In genomic region chr12:116873866-116874585, GRCm38 (mm10) we compare ENCODE assay signal across 28 mouse cellular contexts.
A peak's percentile ranks its signal among the peaks of the same experiment; 100 is the strongest.
DNase-seq lines count a peak whose midpoint lies in the region; ATAC-seq and TF ChIP-seq lines count a peak whose summit lies in the region.
"Had no signal": no experiment of that assay in that cellular context is flagged by ENCODE, and none has a peak within 500 bp of the region (broad histone marks: within the 10 kb centered on the region; RNA-seq: fewer than 3 reads in every experiment).

No protein-coding gene starts in this region.

- H3K4me3 ChIP-seq in cerebellum, adult 2 months (replicated peaks; ENCODE audit: insufficient read depth, low read depth, low read length) = no peak overlapping the region
- H3K4me3 ChIP-seq: erythroblast, embryonic 14.5 days; heart, embryonic 10.5 days; heart, embryonic 15.5 days; hindbrain, embryonic 12.5 days; limb, embryonic 12.5 days; midbrain, embryonic 13.5 days; neural tube, embryonic 13.5 days had no signal

- DNase-seq in cerebellum, postnatal 4 days (ENCODE audit: low spot score in 2 of 2) = no peak
- DNase-seq in Muller cell, postnatal 12 days (ENCODE audit: inconsistent ontology term) = peak; percentile 30
- DNase-seq in cerebellum, adult 2 months = peak; percentile 73 to 89
- peak; percentile 69 to 80 for DNase-seq in cerebellum, postnatal 14 days
- DNase-seq in lung, postnatal 25 days (ENCODE audit: low spot score) = no peak
- DNase-seq in layer of hippocampus, postnatal 25 days (ENCODE audit: extremely low spot score in 1 of 2, low spot score in 1 of 2) = no peak
- DNase-seq in gastrocnemius, postnatal 25 days = no peak
- DNase-seq: adrenal gland, adult 8-10 months; gastrocnemius, postnatal 10 days; heart, postnatal 36 days; kidney, adult 8-10 months; kidney, postnatal 4 days; right cerebral cortex, postnatal 14 days; spleen, adult 18-20 months; thymus, postnatal 25 days had no signal

- peak; percentile 70 for ATAC-seq in cerebellum, adult (ENCODE audit: insufficient number of reproducible peaks, low FRiP score, low TSS enrichment)
- ATAC-seq: forebrain, embryonic 16.5 days; intestine, embryonic 16.5 days; lung, postnatal 0 days; midbrain, embryonic 13.5 days had no signal

- TF ChIP-seq POLR2A in cerebellum, adult 2 months (IDR thresholded peaks at IDR 0.05; ENCODE audit: borderline replicate concordance, insufficient read depth, low read length) = no peak

- no peak overlapping the region for H3K27ac ChIP-seq in cerebellum, adult 2 months (ENCODE audit: insufficient read depth, low read length)
- H3K27ac ChIP-seq: heart, embryonic 10.5 days; heart, embryonic 15.5 days; hindbrain, embryonic 12.5 days; kidney, postnatal 0 days; limb, embryonic 12.5 days; macrophage; midbrain, embryonic 13.5 days; neural tube, embryonic 13.5 days had no signal

- WGBS in cerebellum, adult 2 months = 35% methylated on average over 1 of the region's 1 CpGs

- H3K27me3 ChIP-seq in cerebellum, adult 2 months (ENCODE audit: control insufficient read depth, insufficient read depth, low read length) = no peaks in the 10 kb centered on the region
- H3K27me3 ChIP-seq: heart, embryonic 15.5 days; hindbrain, embryonic 12.5 days; limb, embryonic 12.5 days; midbrain, embryonic 13.5 days; neural tube, embryonic 13.5 days had no signal

- H3K4me1 ChIP-seq in cerebellum, adult 2 months (ENCODE audit: control insufficient read depth, insufficient read depth, low read length) = peaks cover 16% of the 10 kb centered on the region; the same call in 1 of the 2 replicates
- H3K4me1 ChIP-seq: heart, embryonic 10.5 days; heart, embryonic 15.5 days; hindbrain, embryonic 12.5 days; limb, embryonic 12.5 days; neural tube, embryonic 13.5 days had no signal

- TF ChIP-seq CTCF in cerebellum, adult 2 months (IDR thresholded peaks at IDR 0.05; ENCODE audit: borderline replicate concordance, insufficient read depth, low read depth, low read length) = no peak; the same call in 1 of the 2 replicates

Comparison
In these comparisons a context has a peak if more than half of its experiments do, and no peak if none do; other contexts are left out.
1. DNase-seq: peak in Muller cell, postnatal 12 days (single experiment), cerebellum, adult 2 months (2 of 2) and cerebellum, postnatal 14 days (2 of 2); none in cerebellum, postnatal 4 days (0 of 2), lung, postnatal 25 days (single experiment), layer of hippocampus, postnatal 25 days (0 of 2) and gastrocnemius, postnatal 25 days (single experiment).